Comparison of ENCODE assay signal across 8 mouse cellular contexts in the genomic region with DNA sequence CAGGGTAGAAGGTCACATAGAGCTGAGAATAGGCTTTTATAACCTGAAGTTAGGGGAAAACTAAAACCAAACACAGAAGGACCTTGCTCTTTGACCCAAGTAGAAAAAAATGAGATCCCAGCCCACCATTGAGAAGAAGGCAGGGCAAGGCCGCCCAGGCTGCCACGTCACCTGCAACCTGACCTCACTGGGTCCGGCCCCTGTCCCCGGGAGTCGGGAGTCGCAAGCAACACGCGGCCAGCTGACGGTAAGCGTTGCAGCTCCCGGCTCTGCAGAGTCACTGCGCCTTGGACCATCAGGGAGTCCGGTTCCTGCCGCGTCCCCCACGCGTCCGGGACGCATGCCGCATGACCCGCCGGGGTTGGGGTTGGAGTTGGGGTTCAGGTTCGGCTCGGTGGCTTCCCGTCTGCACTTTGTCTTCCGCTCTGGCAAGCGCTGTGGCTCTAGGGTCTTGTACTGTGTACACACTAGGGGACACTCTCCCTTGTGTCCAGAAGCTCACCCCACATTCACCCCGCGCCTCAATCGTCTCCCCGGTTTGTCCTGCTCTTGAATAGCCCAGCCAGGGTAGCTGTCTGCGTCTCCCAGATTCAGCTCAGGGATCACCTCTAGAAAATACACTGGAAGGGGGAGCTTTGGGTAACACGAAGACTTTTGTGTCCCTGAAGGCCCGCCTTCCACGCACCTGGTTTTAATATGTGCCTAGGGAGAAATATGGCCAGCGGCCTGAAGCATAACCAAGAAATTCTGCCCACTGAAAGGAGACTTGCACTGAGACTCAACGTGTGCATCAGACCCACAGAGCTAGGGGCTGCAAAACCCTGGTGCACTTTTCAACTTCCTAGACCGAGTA. TPM values are rescaled to one million over a fixed set of nuclear protein-coding genes. Genes with fewer than 3 reads are reported as not detected.
DNase-seq lines count a peak whose midpoint lies in the region; ATAC-seq and TF ChIP-seq lines count a peak whose summit lies in the region.

A gene (plus strand): TSS at position 187 of the 853 bp plus-strand sequence.

- no peaks in the 10 kb centered on the region for H3K36me3 ChIP-seq in embryonic facial prominence, embryonic 10.5 days (replicated peaks)
- H3K36me3 ChIP-seq in heart, postnatal 0 days (replicated peaks; ENCODE audit: control insufficient read depth, insufficient read depth, low read length), result no peaks in the 10 kb centered on the region
- no peaks in the 10 kb centered on the region for H3K36me3 ChIP-seq in midbrain, embryonic 15.5 days (replicated peaks)

- peak within 1 kb of the TSS; percentile 66 for H3K4me3 ChIP-seq in embryonic facial prominence, embryonic 10.5 days
- H3K4me3 ChIP-seq in heart, postnatal 0 days (ENCODE audit: low read depth, low read length), result peak within 1 kb of the TSS; percentile 43
- H3K4me3 ChIP-seq in midbrain, embryonic 15.5 days, result peak within 1 kb of the TSS; percentile 37

- no peak for TF ChIP-seq CTCF in heart, postnatal 0 days (IDR thresholded peaks at IDR 0.05; ENCODE audit: low read depth)

- peaks cover 38% of the 10 kb centered on the region for H3K27me3 ChIP-seq in embryonic facial prominence, embryonic 10.5 days (replicated peaks; ENCODE audit: low read depth, poor library complexity, severe bottlenecking)
- 0 out of 2 replicates have a peak, but pooled peaks cover 2% of the 10 kb centered on the region for H3K27me3 ChIP-seq in heart, postnatal 0 days (ENCODE audit: control insufficient read depth, insufficient read depth, low read length)
- peaks cover 26% of the 10 kb centered on the region for H3K27me3 ChIP-seq in midbrain, embryonic 15.5 days (replicated peaks)

- WGBS in embryonic facial prominence, embryonic 10.5 days, result 2% methylated on average over 38 of the region's 38 CpGs
- WGBS in heart, postnatal 0 days, result 10% methylated on average over 38 of the region's 38 CpGs
- WGBS in midbrain, embryonic 15.5 days, result 3% methylated on average over 38 of the region's 38 CpGs

- H3K4me2 ChIP-seq in heart, postnatal 0 days (ENCODE audit: low read depth, low read length), result peak within 1 kb of the TSS; percentile 67
- peak within 1 kb of the TSS; percentile 68 for H3K4me2 ChIP-seq in midbrain, embryonic 15.5 days

- peak; percentile 52 for ATAC-seq in heart, postnatal 0 days (ENCODE audit: insufficient read depth, low read depth)
- peak; percentile 60; the same call in 1 of the 2 replicates for ATAC-seq in midbrain, embryonic 15.5 days (replicated peaks)

- H3K27ac ChIP-seq in embryonic facial prominence, embryonic 10.5 days (replicated peaks), result peak within 1 kb of the TSS; percentile 80
- H3K27ac ChIP-seq in heart, postnatal 0 days (ENCODE audit: low read depth), result peak within 1 kb of the TSS; percentile 5; the same call in 1 of the 2 replicates
- H3K27ac ChIP-seq in midbrain, embryonic 15.5 days, result no peak within 1 kb of the TSS

- H3K4me1 ChIP-seq in embryonic facial prominence, embryonic 10.5 days, result peaks cover 25% of the 10 kb centered on the region
- H3K4me1 ChIP-seq in heart, postnatal 0 days (ENCODE audit: control insufficient read depth, insufficient read depth), result peaks cover 31% of the 10 kb centered on the region
- peaks cover 8% of the 10 kb centered on the region for H3K4me1 ChIP-seq in midbrain, embryonic 15.5 days

- H3K9me3 ChIP-seq in embryonic facial prominence, embryonic 10.5 days, result no peaks in the 10 kb centered on the region
- H3K9me3 ChIP-seq in heart, postnatal 0 days (replicated peaks; ENCODE audit: control insufficient read depth, low read length), result no peaks in the 10 kb centered on the region
- no peaks in the 10 kb centered on the region for H3K9me3 ChIP-seq in midbrain, embryonic 15.5 days

- peak; percentile 24 for DNase-seq in gastrocnemius, postnatal 10 days
- DNase-seq in gastrocnemius, adult 8-10 months (ENCODE audit: low spot score in 2 of 2), result no peak
- DNase-seq in embryonic facial prominence, embryonic 10.5 days (ENCODE audit: low spot score), result peak; percentile 84
- peak; percentile 35 for DNase-seq in heart, postnatal 0 days (ENCODE audit: low spot score)
- peak; percentile 81 to 95 for DNase-seq in kidney, postnatal 25 days
- DNase-seq in right cerebral cortex, postnatal 4 days, result no peak
- no peak for DNase-seq in right cerebral cortex, postnatal 10 days (ENCODE audit: low spot score in 2 of 2)

- H3K9ac ChIP-seq in heart, postnatal 0 days (replicated peaks; ENCODE audit: low read depth, low read length), result peak within 1 kb of the TSS; percentile 44
- H3K9ac ChIP-seq in midbrain, embryonic 15.5 days, result 0 out of 2 replicates have a peak within 1 kb of the TSS, but pooled peaks have one; percentile 4

- no peak for TF ChIP-seq EP300 in heart, postnatal 0 days (IDR thresholded peaks at IDR 0.05; ENCODE audit: low read depth)

RNA-seq across cellular contexts. Expression of the gene that starts here (rescaled TPM):
- not detected for total RNA-seq in gastrocnemius, postnatal 10 days (2021)
- total RNA-seq in gastrocnemius, adult 8-10 months (2022), result not detected
- 0.37 and 0.57 TPM in 2 replicates for polyA plus RNA-seq in embryonic facial prominence, embryonic 10.5 days (2016; fragmentation: Nextera tagmentation; extraction: Ambion mirVana)
- total RNA-seq in heart, postnatal 0 days (2014; rRNA removed; ENCODE audit: low replicate concordance), result 2.1 TPM in 1 of 2 replicates, not detected in the other
- 0.59 and 0.60 TPM in 2 replicates for polyA plus RNA-seq in heart, postnatal 0 days (2015; fragmentation: Nextera tagmentation; extraction: Ambion mirVana)
- not detected in 2 replicates for polyA plus RNA-seq in midbrain, embryonic 15.5 days (2015; fragmentation: Nextera tagmentation; extraction: Ambion mirVana)

Comparison
In these comparisons a context has a peak if more than half of its experiments do, and no peak if none do; other contexts are left out.
1. Peak in DNase-seq in gastrocnemius, postnatal 10 days; RNA of the gene not detected or under 1 TPM.
2. Peak in DNase-seq, H3K4me3 ChIP-seq and H3K27ac ChIP-seq in embryonic facial prominence, embryonic 10.5 days; RNA of the gene not detected or under 1 TPM.
3. Peak in ATAC-seq, H3K4me3 ChIP-seq, H3K9ac ChIP-seq and H3K4me2 ChIP-seq in midbrain, embryonic 15.5 days; RNA of the gene not detected or under 1 TPM.
4. DNase-seq: peak in heart, postnatal 0 days (single experiment) and kidney, postnatal 25 days (2 of 2); none in gastrocnemius, adult 8-10 months (0 of 2), right cerebral cortex, postnatal 4 days (single experiment) and right cerebral cortex, postnatal 10 days (0 of 2).
5. Peak in every context shown above with its lines, with median percentiles within 50 percentile points of each other: H3K4me3 ChIP-seq.